Mouse (Mus musculus): ENCODE measurements at regions not wholly inside any gene's neighbourhood (a gene's known extent, or its start where the extent isn't known, plus 50 kb on each side); places are given as distances from the start of the nearest gene placed in this dataset.

GRCm38 (mm10) chr16:30775740-30776700, 176.5 kb downstream of the Fam43a start:
- DNase-seq = peak in 1 of 2 experiments; percentile 55

DNA sequence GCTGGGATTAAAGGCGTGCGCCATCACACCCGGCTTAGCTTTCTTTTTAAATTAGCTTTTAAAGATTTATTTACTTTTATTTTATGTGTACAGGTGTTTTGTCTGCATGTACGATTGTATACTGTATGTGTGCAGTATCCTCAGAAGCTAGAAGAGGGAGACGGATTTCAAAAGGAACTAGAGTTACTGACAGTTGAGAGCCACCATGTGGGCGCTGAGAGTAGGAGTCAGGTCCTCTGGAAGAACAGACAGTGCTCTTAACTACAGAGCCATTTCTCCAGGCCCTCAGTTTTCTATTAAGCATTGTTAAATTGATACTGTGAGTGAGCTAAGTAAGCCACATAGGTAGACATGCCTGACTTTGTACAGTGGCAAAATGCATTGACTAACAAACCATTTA, 177.9 kb downstream of the Fam43a start:
- no peak for DNase-seq

GRCm38 (mm10) chr16:30778078-30778477, 178.6 kb downstream of the Fam43a start:
- no peak for DNase-seq

- DNase-seq = no peak
Measured at GRCm38 (mm10) chr16:30778945-30779344, 179.4 kb downstream of the Fam43a start.

DNA sequence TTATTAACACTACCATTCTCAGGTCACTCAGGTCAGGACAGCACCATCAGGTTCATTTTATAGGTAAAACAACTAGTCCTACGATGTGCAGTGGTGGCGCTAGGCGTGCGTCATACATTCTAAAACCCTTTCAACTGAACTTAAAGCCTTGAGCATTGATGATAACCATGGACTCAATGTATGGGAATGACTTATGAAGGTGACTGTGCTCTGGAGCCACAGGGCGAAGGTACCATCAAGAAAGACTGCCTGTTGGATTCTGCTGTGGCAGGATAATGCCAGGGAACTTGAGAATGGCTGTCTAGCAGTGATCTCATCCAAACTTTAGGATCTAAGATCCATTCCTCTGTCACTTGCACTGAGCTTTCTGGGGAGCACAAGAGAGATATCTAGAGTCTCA, 184.7 kb downstream of the Fam43a start:
- DNase-seq = no peak

- DNase-seq = no peak
Measured at GRCm38 (mm10) chr16:30784949-30785348, 185.4 kb downstream of the Fam43a start.

GRCm38 (mm10) chr16:30786060-30786459, 186.5 kb downstream of the Fam43a start:
- DNase-seq = no peak

GRCm38 (mm10) chr16:30787351-30787750, 187.8 kb downstream of the Fam43a start:
- no peak for DNase-seq

DNA sequence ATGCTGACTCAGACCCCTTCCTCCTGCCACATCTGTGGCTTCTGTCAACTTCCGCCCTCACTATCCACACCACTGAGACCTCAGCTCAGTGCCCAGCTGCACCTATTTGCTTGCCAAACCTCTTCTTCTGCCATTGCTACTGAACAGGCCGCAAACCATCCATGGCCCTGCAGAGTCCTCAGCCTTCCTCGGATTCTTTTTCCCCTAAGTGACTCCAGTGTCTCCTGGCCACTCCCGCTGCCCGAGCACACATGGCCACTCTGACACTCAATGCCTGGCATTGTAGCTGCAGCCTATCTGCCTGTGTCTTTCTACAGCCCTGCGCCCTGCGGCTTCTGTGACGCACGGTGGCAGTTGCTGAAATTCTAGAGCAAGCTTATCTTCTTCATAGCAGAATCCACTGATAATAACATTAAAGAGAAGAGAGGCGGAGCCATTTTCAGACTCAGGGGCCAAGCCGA, 188.8 kb downstream of the Fam43a start:
- DNase-seq = peak in 1 of 2 experiments; percentile 0

DNA sequence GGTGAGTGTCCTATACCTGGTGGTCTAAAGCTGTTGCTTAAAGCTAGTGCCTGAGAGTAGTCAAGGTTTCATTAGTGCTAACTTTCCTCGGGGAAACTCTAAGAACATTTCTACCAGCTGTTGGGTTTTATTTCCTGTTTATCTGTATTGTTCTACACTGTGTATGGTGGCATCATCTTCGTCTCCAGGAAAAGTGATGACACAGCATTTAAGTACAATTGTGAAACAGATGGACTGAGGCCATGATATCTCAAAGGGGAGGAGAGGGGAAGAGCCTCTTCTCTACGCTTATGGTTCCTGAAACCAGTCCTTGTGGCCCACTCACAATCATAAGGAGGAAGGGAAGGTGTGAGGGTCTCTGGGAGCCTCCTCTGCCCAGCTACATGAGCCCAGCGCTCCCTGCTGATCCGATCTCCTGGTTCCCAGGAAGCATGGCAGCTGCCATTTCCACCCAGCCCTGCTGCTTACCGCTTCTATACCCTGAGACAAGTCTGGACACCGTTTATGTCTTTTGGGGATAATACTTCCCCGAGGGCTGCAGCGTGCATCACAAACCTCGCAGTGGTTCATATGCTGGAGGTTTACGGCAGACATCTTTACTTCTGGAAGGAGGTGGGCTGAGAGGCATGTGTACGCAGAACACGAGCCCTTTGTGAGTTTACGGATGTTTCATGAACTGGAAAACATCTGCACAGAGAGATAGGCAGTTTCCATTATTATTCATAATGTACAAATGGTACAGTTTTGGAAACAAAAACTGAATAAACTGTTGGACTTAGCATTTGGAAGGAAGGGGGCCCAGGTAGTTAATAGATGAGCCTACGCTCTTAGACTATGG, 189.6 kb downstream of the Fam43a start:
- DNase-seq = no peak

DNA sequence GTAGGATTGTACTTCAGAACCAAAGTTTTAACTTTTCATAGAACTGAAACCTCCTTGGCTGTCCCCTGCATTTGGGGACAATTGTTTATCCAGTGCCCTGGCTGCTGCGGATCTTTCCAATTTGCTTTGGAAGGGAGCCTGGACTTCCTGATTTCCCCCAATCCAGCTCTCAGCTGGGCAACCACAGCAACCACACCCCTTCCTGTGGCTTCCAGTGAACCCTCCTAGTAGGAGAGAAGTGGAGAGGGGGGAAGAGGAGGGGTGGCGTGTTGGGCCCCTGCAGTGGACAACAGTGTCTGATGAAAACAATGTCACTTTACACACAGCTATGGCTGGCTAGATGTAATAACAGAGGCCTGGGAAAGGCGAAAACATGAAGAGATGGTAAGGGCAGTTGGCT, 190.5 kb downstream of the Fam43a start:
- DNase-seq = peak; percentile 62 to 85

DNA sequence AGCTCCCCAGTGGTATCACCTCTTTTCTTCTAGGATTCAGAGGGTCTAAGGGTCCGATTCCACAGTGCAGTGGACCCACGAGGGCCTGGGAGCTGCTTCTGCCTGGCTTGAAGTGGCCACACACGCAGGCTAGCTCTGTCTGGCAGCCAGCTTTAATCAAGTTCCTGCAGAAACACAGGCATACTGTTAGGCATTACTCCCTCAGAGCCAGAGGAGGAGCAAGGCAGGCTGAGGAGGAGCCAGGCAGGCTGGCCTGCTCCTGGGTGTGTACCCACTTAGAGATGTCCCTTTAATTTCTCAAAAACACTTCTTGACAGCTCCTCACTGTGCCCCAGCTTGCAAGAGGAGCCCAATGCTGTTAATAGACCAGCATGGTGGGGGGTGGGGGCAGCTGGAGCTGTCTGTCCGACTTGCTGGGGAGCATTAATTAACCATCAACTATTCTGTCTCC, 191.1 kb downstream of the Fam43a start:
- peak; percentile 35 to 60 for DNase-seq

GRCm38 (mm10) chr16:30791048-30791855, 191.7 kb downstream of the Fam43a start:
- no peak for DNase-seq

GRCm38 (mm10) chr16:30792738-30793377, 193.3 kb downstream of the Fam43a start:
- peak in 1 of 2 experiments; percentile 58 for DNase-seq

- no peak for DNase-seq
Measured at GRCm38 (mm10) chr16:30793378-30793753, 193.8 kb downstream of the Fam43a start.

- no peak for DNase-seq
Measured at GRCm38 (mm10) chr16:30793856-30794255, 194.3 kb downstream of the Fam43a start.

GRCm38 (mm10) chr16:30795501-30795904, 196.0 kb downstream of the Fam43a start:
- DNase-seq = peak; percentile 56 to 83

DNA sequence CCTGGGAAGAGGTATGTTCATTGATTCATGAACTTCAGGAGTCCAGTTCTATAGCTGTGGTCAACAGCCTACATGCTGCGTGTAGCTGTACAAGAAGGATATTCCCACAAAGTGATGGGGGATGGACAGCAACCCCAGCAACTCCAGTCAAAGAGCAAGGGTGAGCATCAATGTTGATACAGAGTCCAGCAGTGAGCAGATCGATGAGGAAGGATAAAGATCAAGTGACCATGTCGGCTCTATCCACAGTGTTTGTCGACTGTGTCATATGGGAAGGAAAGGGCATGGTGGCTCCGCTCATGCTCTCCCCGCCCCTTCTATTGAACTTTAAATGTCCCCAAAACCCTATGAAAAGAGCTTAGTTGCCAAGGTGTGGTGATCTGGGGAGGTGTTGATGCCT, 196.6 kb downstream of the Fam43a start:
- no peak for DNase-seq

DNA sequence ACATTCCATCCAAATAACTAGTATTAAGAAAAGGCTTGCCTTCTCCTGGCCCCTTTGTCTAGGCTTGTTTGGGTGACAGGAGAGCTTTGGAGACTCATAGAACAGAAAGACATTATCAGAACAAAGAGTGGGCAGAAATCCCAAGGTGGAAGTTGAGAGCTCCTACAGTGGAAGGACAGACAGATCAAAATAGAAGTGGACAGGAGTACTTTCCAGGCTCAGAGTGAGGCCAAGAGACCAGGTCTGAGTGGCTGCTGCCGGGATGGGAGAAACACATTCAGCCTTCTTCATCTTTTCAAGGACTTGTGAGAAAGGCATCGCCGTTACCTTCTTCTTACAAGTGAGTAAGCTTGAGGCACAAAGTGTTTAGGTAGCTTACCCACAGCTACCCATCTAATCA, 197.5 kb downstream of the Fam43a start:
- DNase-seq = no peak

GRCm38 (mm10) chr16:30797973-30798471, 198.5 kb downstream of the Fam43a start:
- DNase-seq = no peak

DNA sequence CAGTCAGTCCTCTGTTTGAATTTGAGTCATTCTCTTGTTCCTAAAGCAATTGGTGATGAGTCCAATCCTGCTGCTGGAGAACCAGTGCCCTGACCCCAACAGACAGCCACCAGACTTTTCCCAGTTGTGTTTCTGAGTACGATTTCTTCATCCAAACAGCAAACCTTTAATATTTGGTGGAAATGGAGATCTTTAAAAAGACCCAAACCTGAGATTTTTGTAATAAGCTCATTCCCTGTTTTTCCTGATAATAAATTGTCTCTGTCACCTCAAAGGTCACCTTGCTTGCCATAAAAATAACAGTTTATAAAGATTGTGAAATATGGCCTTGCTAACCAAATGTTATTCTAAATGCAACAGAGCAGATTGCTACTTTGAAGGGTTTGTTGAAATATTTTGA, 199.0 kb downstream of the Fam43a start:
- no peak for DNase-seq
